Mouse (Mus musculus) limb, embryonic 14.5 days (tissue): ENCODE data around the gene Rpusd3. TPM values are rescaled to one million over a fixed set of nuclear protein-coding genes. Genes with fewer than 3 reads are reported as not detected.

Experiments
- ATAC-seq: fragments of 200-750 bp; cut with Nextera tagmentation; 2 replicates; pipeline ENCODE4 v1.8.0; 2017; ENCODE audit warnings: low read depth, moderate number of reproducible peaks, moderate TSS enrichment; ENCODE audit not compliant: low FRiP score
- DNase-seq: peaks from one replicate; pipeline ENCODE4 v3.0.0-alpha.2; 2015; ENCODE audit warnings: low spot score
- H3K27ac ChIP-seq: fragments of 300-500 bp; sonication (generic); replicated peaks from 2 replicates; pipeline ENCODE4 v1.5.1; 2014; ENCODE audit warnings: low read depth, mild to moderate bottlenecking, low read length, moderate library complexity, mixed read lengths
- H3K27me3 ChIP-seq: fragments of 300-500 bp; sonication (generic); 2 replicates; pipeline ENCODE4 v1.6.1; 2014; ENCODE audit warnings: low read length, mixed read lengths; ENCODE audit not compliant: control insufficient read depth, insufficient read depth
- H3K36me3 ChIP-seq: fragments of 300-500 bp; sonication (generic); 2 replicates; pipeline ENCODE4 v1.6.1; 2014; ENCODE audit warnings: mild to moderate bottlenecking, low read length, moderate library complexity, mixed read lengths; ENCODE audit not compliant: control insufficient read depth, insufficient read depth
- H3K4me1 ChIP-seq: fragments of 300-500 bp; sonication (generic); 2 replicates; pipeline ENCODE4 v1.6.1; 2014; ENCODE audit warnings: antibody characterized with exemption, low read length, mixed read lengths; ENCODE audit not compliant: control insufficient read depth, insufficient read depth
- H3K4me2 ChIP-seq: fragments of 300-500 bp; sonication (generic); replicated peaks from 2 replicates; pipeline ENCODE4 v1.6.1; 2014; ENCODE audit warnings: low read depth, mild to moderate bottlenecking, low read length, moderate library complexity; ENCODE audit not compliant: severe bottlenecking
- H3K4me3 ChIP-seq: fragments of 300-500 bp; sonication (generic); replicated peaks from 2 replicates; pipeline ENCODE4 v1.5.1; 2014; ENCODE audit warnings: low read length
- H3K9ac ChIP-seq: fragments of 300-500 bp; sonication (generic); 2 replicates; pipeline ENCODE4 v1.6.1; 2014; ENCODE audit warnings: mild to moderate bottlenecking, low read depth, low read length, moderate library complexity; ENCODE audit not compliant: severe bottlenecking
- H3K9me3 ChIP-seq: fragments of 300-500 bp; sonication (generic); 2 replicates; pipeline ENCODE4 v1.6.1; 2016; ENCODE audit warnings: low read length; ENCODE audit not compliant: control insufficient read depth
- POLR2A ChIP-seq: fragments of 200-500 bp; IDR thresholded peaks from 2 replicates; pipeline ENCODE4 v1.8.0; 2012; ENCODE audit warnings: inconsistent platforms, mild to moderate bottlenecking, moderate library complexity, borderline replicate concordance; ENCODE audit not compliant: insufficient read depth, insufficient read length; ENCODE audit errors: extremely low read depth
- WGBS: fragments of 180-500 bp; shearing (Covaris S2); extraction: QIAGEN DNeasy Blood & Tissue Kit; methylation state at CpG from one replicate; pipeline ENCODE4 v1.1.7; 2014; 5-methylcytosine and 5-hydroxymethylcytosine counted together
- polyA plus RNA-seq, 2 experiments: library from polyadenylated mRNA; depleted of rRNA in 1 of 2; stranded (reverse) in 1 of 2; unstranded in 1 of 2; fragments of >200 nt; fragmentation: Nextera tagmentation in 1 of 2; extraction: Ambion mirVana in 1 of 2; gene quantifications; 2 replicates each; pipeline versions ENCODE4 v1.2.1 to v1.2.3; 2012 to 2014

Gene Rpusd3
- polyA plus RNA-seq, 2 experiments = 25.1 to 38.9 TPM

DNA sequence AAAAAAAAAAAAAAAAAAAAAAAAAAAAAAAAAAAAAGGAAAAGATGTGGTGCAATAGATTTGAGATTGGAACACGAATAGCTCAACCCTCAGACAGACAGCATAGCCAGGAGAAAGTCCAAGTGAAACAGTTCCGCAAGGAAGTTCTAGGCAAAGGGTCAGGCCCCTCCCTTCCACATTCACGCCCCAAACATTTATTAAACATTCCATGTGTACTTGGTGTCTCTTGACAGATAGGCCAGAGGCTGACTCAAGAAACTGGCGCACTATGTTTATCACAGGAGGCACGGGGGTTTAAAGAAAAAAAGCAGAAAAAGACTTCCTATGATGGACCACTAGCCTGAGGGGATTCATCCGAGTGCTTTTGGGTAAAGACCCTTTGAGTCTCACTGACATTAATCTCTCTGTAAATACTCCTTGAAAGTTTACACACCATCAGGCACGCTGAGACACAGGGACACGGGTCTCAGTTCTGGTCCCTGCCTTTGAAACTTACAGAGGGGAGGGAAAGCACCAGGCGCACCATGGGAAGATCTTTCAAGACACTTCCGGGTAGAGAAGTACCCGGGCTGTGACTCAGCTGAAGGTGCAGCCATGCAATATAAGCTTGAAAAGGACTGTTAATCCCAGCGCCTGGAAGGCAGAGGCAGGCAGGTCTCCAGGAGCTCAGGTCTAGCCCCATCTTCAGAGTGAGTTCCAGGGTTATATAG is 19.7 kb upstream of the Rpusd3 start:
- no peak for ATAC-seq
- no peak for TF ChIP-seq POLR2A
- Histone ChIP-seq H3K36me3 (no peaks in the 10 kb centered on the region), H3K9me3 (no peaks in the 10 kb centered on the region), H3K4me1 (peaks cover 4% of the 10 kb centered on the region; the same call in 1 of the 2 replicates), H3K27me3 (no peaks in the 10 kb centered on the region), H3K4me2 (no peak overlapping the region), H3K27ac (no peak overlapping the region), H3K9ac (no peak overlapping the region), H3K4me3 (no peak overlapping the region)
- WGBS = 58% methylated on average over 12 of the region's 12 CpGs
- no peak for DNase-seq

DNA sequence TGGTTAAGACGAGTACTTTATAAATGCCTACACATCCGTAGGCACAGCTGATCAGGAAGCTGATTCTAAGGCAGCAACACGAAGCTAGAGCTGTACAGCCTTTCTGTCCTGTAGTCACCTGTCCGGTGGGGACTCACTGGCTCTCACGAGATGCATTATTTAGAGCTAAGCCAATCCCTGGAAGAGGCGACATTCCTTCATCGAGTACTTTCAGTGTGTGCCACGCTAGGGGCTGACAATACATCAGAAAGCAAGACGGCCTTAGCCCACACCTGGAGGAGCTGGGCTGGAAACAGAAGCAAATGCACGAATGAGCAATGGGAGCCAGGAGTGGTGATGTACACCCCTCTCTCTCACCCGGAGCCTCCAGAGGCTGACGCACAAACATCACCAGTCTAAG is 18.0 kb upstream of the Rpusd3 start:
- no peaks in the 10 kb centered on the region for H3K36me3 ChIP-seq
- TF ChIP-seq POLR2A = no peak
- ATAC-seq = no peak
- H3K4me2 ChIP-seq = no peak overlapping the region
- no peaks in the 10 kb centered on the region for H3K4me1 ChIP-seq
- no peak overlapping the region for H3K9ac ChIP-seq
- no peak overlapping the region for H3K27ac ChIP-seq
- no peaks in the 10 kb centered on the region for H3K9me3 ChIP-seq
- WGBS = 68% methylated on average over 12 of the region's 12 CpGs
- no peak for DNase-seq
- H3K4me3 ChIP-seq = no peak overlapping the region
- H3K27me3 ChIP-seq = no peaks in the 10 kb centered on the region

DNA sequence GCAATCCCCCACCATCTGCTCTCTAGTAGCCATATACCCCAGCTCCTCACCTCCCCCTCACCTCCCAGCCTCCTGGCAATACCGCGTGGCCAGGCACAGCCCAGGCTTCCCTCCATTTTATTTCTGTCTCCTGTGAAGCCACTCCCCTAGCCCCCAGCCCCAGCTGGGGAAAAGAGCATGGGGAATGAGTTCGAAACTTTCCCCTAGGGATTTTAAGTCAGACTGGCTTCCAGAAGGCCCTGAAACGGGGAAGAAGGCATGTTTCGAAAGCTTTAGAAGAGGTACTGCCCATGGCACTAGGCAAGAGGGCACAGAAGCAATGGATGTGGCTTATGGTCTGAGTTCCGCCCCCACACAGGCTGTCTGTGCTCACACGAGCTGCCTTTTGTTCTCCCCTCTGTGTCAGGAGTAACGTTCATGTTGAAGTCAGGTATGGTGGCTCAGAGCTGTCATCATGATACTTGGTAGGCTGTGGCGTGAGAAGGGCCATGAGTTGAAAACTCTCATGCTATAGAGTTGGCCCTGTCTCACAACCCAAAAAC is 16.6 kb upstream of the Rpusd3 start, which contains the start of gene Cidec:
Gene Cidec (minus strand): TSS at position 97 of the 542 bp plus-strand sequence.
- DNase-seq (no peak), ATAC-seq (no peak)
- no peaks in the 10 kb centered on the region for H3K36me3 ChIP-seq
- no peak within 1 kb of the TSS for H3K9ac ChIP-seq
- 81% methylated on average over 9 of the region's 9 CpGs for WGBS
- H3K4me2 ChIP-seq = no peak within 1 kb of the TSS
- no peak for TF ChIP-seq POLR2A
- no peak within 1 kb of the TSS for H3K4me3 ChIP-seq
- no peaks in the 10 kb centered on the region for H3K9me3 ChIP-seq
- H3K27ac ChIP-seq = no peak within 1 kb of the TSS
- H3K4me1 ChIP-seq = no peaks in the 10 kb centered on the region
- no peaks in the 10 kb centered on the region for H3K27me3 ChIP-seq

DNA sequence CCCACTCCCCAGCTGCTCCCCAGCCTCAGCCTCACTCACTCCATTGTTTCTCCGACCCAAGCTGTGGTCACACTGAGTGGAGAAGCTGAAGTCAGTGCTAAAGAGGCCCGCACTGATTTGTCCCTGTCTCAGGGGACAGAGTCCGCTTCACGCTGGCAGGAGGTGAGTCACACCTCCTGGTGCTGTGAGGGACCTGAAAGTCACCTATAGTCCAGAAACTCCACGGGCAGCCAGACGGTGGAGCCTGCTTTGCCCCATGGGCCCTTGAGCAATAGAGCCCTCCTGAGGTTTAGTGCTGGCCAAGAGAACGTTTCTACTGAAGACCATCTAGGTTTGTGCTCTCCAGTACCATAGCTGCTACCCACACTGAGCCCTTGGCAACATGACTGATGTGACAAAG is 15.6 kb upstream of the Rpusd3 start:
- Histone ChIP-seq H3K4me1 (no peaks in the 10 kb centered on the region), H3K4me2 (no peak overlapping the region), H3K36me3 (no peaks in the 10 kb centered on the region), H3K9ac (no peak overlapping the region), H3K4me3 (no peak overlapping the region), H3K27ac (no peak overlapping the region), H3K27me3 (no peaks in the 10 kb centered on the region), H3K9me3 (no peaks in the 10 kb centered on the region)
- 77% methylated on average over 7 of the region's 7 CpGs for WGBS
- no peak for ATAC-seq
- TF ChIP-seq POLR2A = no peak
- no peak for DNase-seq

DNA sequence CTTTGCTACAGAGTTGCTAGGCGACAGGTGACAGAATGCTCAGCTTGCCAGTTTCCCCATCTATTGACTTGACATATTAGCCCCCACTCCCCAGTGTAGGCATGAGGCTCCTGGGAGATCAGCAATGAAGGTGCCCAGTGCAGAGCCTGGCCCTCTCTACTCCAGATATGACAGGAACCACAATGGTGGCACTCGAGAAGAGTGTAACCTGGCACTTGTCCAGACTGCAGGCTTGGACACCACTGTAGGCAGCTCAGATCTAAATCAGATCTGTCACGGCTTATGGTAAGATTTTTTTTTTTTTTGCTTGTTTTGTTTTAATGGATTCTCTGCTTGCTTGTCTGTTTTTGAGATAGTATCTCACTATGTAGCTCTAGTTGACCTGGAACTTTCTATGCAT is 14.5 kb upstream of the Rpusd3 start:
- 84% methylated on average over 3 of the region's 3 CpGs for WGBS
- Histone ChIP-seq H3K4me1 (no peaks in the 10 kb centered on the region), H3K4me3 (no peak overlapping the region), H3K4me2 (no peak overlapping the region), H3K27me3 (no peaks in the 10 kb centered on the region), H3K9me3 (no peaks in the 10 kb centered on the region), H3K36me3 (no peaks in the 10 kb centered on the region), H3K27ac (no peak overlapping the region), H3K9ac (no peak overlapping the region)
- TF ChIP-seq POLR2A = no peak
- no peak for ATAC-seq
- DNase-seq = no peak
